ENCODE assay signal across 11 mouse cellular contexts in the genomic region with DNA sequence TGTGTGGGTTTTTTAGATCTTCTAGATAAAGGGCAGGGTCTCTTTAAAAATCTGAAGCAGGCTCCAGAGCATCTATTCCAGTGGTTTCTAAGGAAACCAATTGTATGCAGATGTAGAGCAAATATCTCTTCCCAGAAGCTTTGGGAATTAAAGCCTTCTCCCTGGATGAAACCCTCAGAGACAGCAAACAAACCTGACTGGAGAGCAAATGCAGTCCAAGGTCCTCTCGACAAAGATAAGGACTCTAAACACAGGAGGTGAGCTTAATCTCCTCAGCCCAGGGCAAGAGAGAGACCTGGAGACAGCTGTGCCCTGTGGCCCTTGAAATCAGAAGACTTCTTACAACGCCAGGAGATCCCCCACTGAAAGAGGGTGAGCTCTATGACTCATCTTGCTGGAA. TPM values are rescaled to one million over a fixed set of nuclear protein-coding genes. Genes with fewer than 3 reads are reported as not detected.
DNase-seq lines count a peak whose midpoint lies in the region; ATAC-seq lines count a peak whose summit lies in the region.
"Had no signal": no experiment of that assay in that cellular context is flagged by ENCODE, and none has a peak within 500 bp of the region (broad histone marks: within the 10 kb centered on the region; RNA-seq: fewer than 3 reads in every experiment).

No protein-coding gene starts in this region.

- H3K4me2 ChIP-seq in forebrain, embryonic 15.5 days (replicated peaks), result no peak overlapping the region
- H3K4me2 ChIP-seq in forebrain, embryonic 12.5 days, result no peak overlapping the region
- H3K4me2 ChIP-seq in forebrain, embryonic 16.5 days (ENCODE audit: low read length), result no peak overlapping the region
- H3K4me2 ChIP-seq in liver, embryonic 15.5 days, result peak overlapping the region; percentile 20; the same call in 1 of the 2 replicates
- no peak overlapping the region for H3K4me2 ChIP-seq in stomach, embryonic 15.5 days
- H3K4me2 ChIP-seq: heart, embryonic 12.5 days had no signal

- H3K4me3 ChIP-seq in forebrain, embryonic 15.5 days, result no peak overlapping the region
- no peak overlapping the region for H3K4me3 ChIP-seq in forebrain, embryonic 12.5 days (replicated peaks)
- no peak overlapping the region for H3K4me3 ChIP-seq in forebrain, embryonic 16.5 days (replicated peaks; ENCODE audit: low read length)
- no peak overlapping the region for H3K4me3 ChIP-seq in liver, embryonic 15.5 days (replicated peaks)
- no peak overlapping the region for H3K4me3 ChIP-seq in stomach, embryonic 15.5 days (replicated peaks)
- H3K4me3 ChIP-seq: heart, embryonic 12.5 days had no signal

- no peak overlapping the region for H3K9ac ChIP-seq in forebrain, embryonic 15.5 days (replicated peaks)
- H3K9ac ChIP-seq in forebrain, embryonic 12.5 days, result no peak overlapping the region
- no peak overlapping the region for H3K9ac ChIP-seq in forebrain, embryonic 16.5 days (replicated peaks; ENCODE audit: low read depth, low read length)
- H3K9ac ChIP-seq in liver, embryonic 15.5 days, result no peak overlapping the region
- H3K9ac ChIP-seq in stomach, embryonic 15.5 days, result no peak overlapping the region
- H3K9ac ChIP-seq: heart, embryonic 12.5 days had no signal

- no peaks in the 10 kb centered on the region for H3K9me3 ChIP-seq in forebrain, embryonic 15.5 days
- H3K9me3 ChIP-seq in forebrain, embryonic 12.5 days, result no peaks in the 10 kb centered on the region
- no peaks in the 10 kb centered on the region for H3K9me3 ChIP-seq in forebrain, embryonic 16.5 days (ENCODE audit: control insufficient read depth, low read length)
- H3K9me3 ChIP-seq in liver, embryonic 15.5 days (replicated peaks), result no peaks in the 10 kb centered on the region
- H3K9me3 ChIP-seq in stomach, embryonic 15.5 days, result no peaks in the 10 kb centered on the region
- H3K9me3 ChIP-seq: heart, embryonic 12.5 days had no signal

- H3K4me1 ChIP-seq in forebrain, embryonic 15.5 days, result peaks cover 52% of the 10 kb centered on the region
- H3K4me1 ChIP-seq in forebrain, embryonic 12.5 days, result peaks cover 79% of the 10 kb centered on the region
- H3K4me1 ChIP-seq in forebrain, embryonic 16.5 days (replicated peaks; ENCODE audit: control insufficient read depth, insufficient read depth, low read length), result peaks cover 41% of the 10 kb centered on the region
- H3K4me1 ChIP-seq in liver, embryonic 15.5 days (replicated peaks), result peaks cover 31% of the 10 kb centered on the region
- H3K4me1 ChIP-seq in stomach, embryonic 15.5 days, result peaks cover 55% of the 10 kb centered on the region

- 30% methylated on average over 2 of the region's 2 CpGs for WGBS in forebrain, embryonic 15.5 days
- WGBS in forebrain, embryonic 12.5 days, result 7% methylated on average over 2 of the region's 2 CpGs
- WGBS in forebrain, embryonic 16.5 days, result 25% methylated on average over 2 of the region's 2 CpGs
- WGBS in liver, embryonic 15.5 days (ENCODE audit: insufficient replicate concordance), result 8% methylated on average over 2 of the region's 2 CpGs
- 23% methylated on average over 2 of the region's 2 CpGs for WGBS in stomach, embryonic 15.5 days

- intact Hi-C loops in left cerebral cortex, postnatal 25 days (cut with DNase I), result no loop called here

- H3K27me3 ChIP-seq in forebrain, embryonic 15.5 days, result no peaks in the 10 kb centered on the region
- no peaks in the 10 kb centered on the region for H3K27me3 ChIP-seq in forebrain, embryonic 12.5 days
- no peaks in the 10 kb centered on the region for H3K27me3 ChIP-seq in forebrain, embryonic 16.5 days (replicated peaks; ENCODE audit: control insufficient read depth, insufficient read depth, low read length)
- H3K27me3 ChIP-seq in liver, embryonic 15.5 days, result no peaks in the 10 kb centered on the region
- no peaks in the 10 kb centered on the region for H3K27me3 ChIP-seq in stomach, embryonic 15.5 days (replicated peaks)
- H3K27me3 ChIP-seq: heart, embryonic 12.5 days had no signal

- no peaks in the 10 kb centered on the region for H3K36me3 ChIP-seq in forebrain, embryonic 15.5 days
- H3K36me3 ChIP-seq in forebrain, embryonic 12.5 days (replicated peaks), result 0 out of 2 replicates have a peak, but pooled peaks cover under 1% of the 10 kb centered on the region
- no peaks in the 10 kb centered on the region for H3K36me3 ChIP-seq in forebrain, embryonic 16.5 days (ENCODE audit: control insufficient read depth, insufficient read depth)
- no peaks in the 10 kb centered on the region for H3K36me3 ChIP-seq in liver, embryonic 15.5 days (replicated peaks)
- H3K36me3 ChIP-seq in stomach, embryonic 15.5 days, result no peaks in the 10 kb centered on the region
- H3K36me3 ChIP-seq: heart, embryonic 12.5 days had no signal

- H3K27ac ChIP-seq in forebrain, embryonic 15.5 days (replicated peaks), result peak overlapping the region; percentile 62
- no peak overlapping the region for H3K27ac ChIP-seq in forebrain, embryonic 12.5 days
- H3K27ac ChIP-seq in forebrain, embryonic 16.5 days (ENCODE audit: low read length), result peak overlapping the region; percentile 48; the same call in 1 of the 2 replicates
- no peak overlapping the region for H3K27ac ChIP-seq in liver, embryonic 15.5 days (replicated peaks)
- no peak overlapping the region for H3K27ac ChIP-seq in stomach, embryonic 15.5 days

- ATAC-seq in forebrain, embryonic 15.5 days (replicated peaks), result no peak
- ATAC-seq in forebrain, embryonic 12.5 days (ENCODE audit: low FRiP score), result no peak
- no peak for ATAC-seq in forebrain, embryonic 16.5 days
- ATAC-seq in liver, embryonic 15.5 days (ENCODE audit: insufficient read depth), result peak; percentile 55
- peak; percentile 52; the same call in 1 of the 2 replicates for ATAC-seq in stomach, embryonic 15.5 days (ENCODE audit: insufficient read depth, low FRiP score, low read depth)
- no peak for ATAC-seq in inflammation-experienced regulatory T-cells, adult 6 months

- DNase-seq in ovary, postnatal 10 days (ENCODE audit: low spot score), result no peak
- DNase-seq in left cerebral cortex, postnatal 25 days (ENCODE audit: low spot score in 2 of 2), result no peak
- DNase-seq: layer of hippocampus, postnatal 36 days; lung, postnatal 14 days had no signal

RNA-seq across cellular contexts. Expression of gene Phf2, which starts 17.4 kb away (rescaled TPM):
- 10.5 and 11.5 TPM in 2 replicates for polyA plus RNA-seq in forebrain, embryonic 15.5 days (2015; fragmentation: Nextera tagmentation; extraction: Ambion mirVana)
- 11.9 and 14.7 TPM in 2 replicates for polyA plus RNA-seq in forebrain, embryonic 12.5 days (2016; fragmentation: Nextera tagmentation; extraction: Ambion mirVana)
- polyA plus RNA-seq in forebrain, embryonic 16.5 days (2015; fragmentation: Nextera tagmentation; extraction: Ambion mirVana), result 10.2 and 11.5 TPM in 2 replicates
- polyA plus RNA-seq in liver, embryonic 15.5 days (2015; fragmentation: Nextera tagmentation; extraction: Ambion mirVana), result 1.7 and 2.0 TPM in 2 replicates
- 6.9 and 7.2 TPM in 2 replicates for polyA plus RNA-seq in stomach, embryonic 15.5 days (2015; fragmentation: Nextera tagmentation; extraction: Ambion mirVana)
- 1 to 10 TPM; 2.4 to 3.7 (median 3.0) TPM for polyA plus RNA-seq in inflammation-experienced regulatory T-cells, adult 6 months (2017; shearing (Covaris generic))
- 10 to 100 TPM; 32.8 to 33.0 TPM for total RNA-seq in left cerebral cortex, postnatal 25 days (2021)

Comparison
In these comparisons a context has a peak if more than half of its experiments do, and no peak if none do; other contexts are left out.
1. H3K27ac ChIP-seq: peak in forebrain, embryonic 15.5 days (single experiment) and forebrain, embryonic 16.5 days (single experiment); none in forebrain, embryonic 12.5 days (single experiment), liver, embryonic 15.5 days (single experiment) and stomach, embryonic 15.5 days (single experiment).
2. ATAC-seq: peak in liver, embryonic 15.5 days (single experiment) and stomach, embryonic 15.5 days (single experiment); none in forebrain, embryonic 15.5 days (single experiment), forebrain, embryonic 12.5 days (single experiment), forebrain, embryonic 16.5 days (single experiment) and inflammation-experienced regulatory T-cells, adult 6 months (single experiment).